In genomic region chr12:86804857-86805256, GRCm38 (mm10) we compare ENCODE assay signal across 8 mouse cellular contexts.
DNase-seq lines count a peak whose midpoint lies in the region; ATAC-seq and TF ChIP-seq lines count a peak whose summit lies in the region.

No protein-coding gene starts in this region.

- H3K27me3 ChIP-seq in heart, adult 2 months (ENCODE audit: control insufficient read depth, insufficient read depth, low read length): no peaks in the 10 kb centered on the region
- H3K27me3 ChIP-seq in lung, embryonic 15.5 days: no peaks in the 10 kb centered on the region
- H3K27me3 ChIP-seq in hindbrain, embryonic 16.5 days (replicated peaks; ENCODE audit: control insufficient read depth, insufficient read depth, low read length): no peaks in the 10 kb centered on the region
- H3K27me3 ChIP-seq in stomach, embryonic 14.5 days (ENCODE audit: control insufficient read depth, insufficient read depth, low read length): no peaks in the 10 kb centered on the region

- 0 out of 2 replicates have a peak, but pooled peaks cover 3% of the 10 kb centered on the region for H3K36me3 ChIP-seq in heart, adult 2 months (ENCODE audit: control insufficient read depth, insufficient read depth, low read length)
- no peaks in the 10 kb centered on the region for H3K36me3 ChIP-seq in lung, embryonic 15.5 days
- no peaks in the 10 kb centered on the region for H3K36me3 ChIP-seq in hindbrain, embryonic 16.5 days (ENCODE audit: control insufficient read depth, insufficient read depth, low read length)
- no peaks in the 10 kb centered on the region for H3K36me3 ChIP-seq in stomach, embryonic 14.5 days (ENCODE audit: control insufficient read depth, insufficient read depth, low read length)

- H3K9ac ChIP-seq in heart, adult 2 months (ENCODE audit: low read depth, low read length): no peak overlapping the region
- no peak overlapping the region for H3K9ac ChIP-seq in lung, embryonic 15.5 days
- no peak overlapping the region for H3K9ac ChIP-seq in hindbrain, embryonic 16.5 days (ENCODE audit: low read depth, low read length)
- H3K9ac ChIP-seq in stomach, embryonic 14.5 days (replicated peaks; ENCODE audit: low read depth, low read length): no peak overlapping the region

- H3K4me3 ChIP-seq in heart, adult 2 months: no peak overlapping the region
- no peak overlapping the region for H3K4me3 ChIP-seq in lung, embryonic 15.5 days
- no peak overlapping the region for H3K4me3 ChIP-seq in hindbrain, embryonic 16.5 days (ENCODE audit: low read length)
- no peak overlapping the region for H3K4me3 ChIP-seq in stomach, embryonic 14.5 days (ENCODE audit: low read depth, low read length)

- H3K4me2 ChIP-seq in lung, embryonic 15.5 days: no peak overlapping the region
- no peak overlapping the region for H3K4me2 ChIP-seq in hindbrain, embryonic 16.5 days (ENCODE audit: low read length)
- H3K4me2 ChIP-seq in stomach, embryonic 14.5 days (replicated peaks; ENCODE audit: low read depth, low read length): no peak overlapping the region

- no peak for TF ChIP-seq EP300 in heart, adult 2 months (IDR thresholded peaks at IDR 0.05; ENCODE audit: insufficient read depth, low read depth, low read length)

- WGBS in heart, adult 2 months: 63% methylated on average over 2 of the region's 2 CpGs
- WGBS in lung, embryonic 15.5 days: 35% methylated on average over 2 of the region's 2 CpGs
- 79% methylated on average over 2 of the region's 2 CpGs for WGBS in hindbrain, embryonic 16.5 days
- WGBS in stomach, embryonic 14.5 days: 30% methylated on average over 2 of the region's 2 CpGs

- no peaks in the 10 kb centered on the region for H3K79me2 ChIP-seq in heart, adult 2 months (replicated peaks; ENCODE audit: control insufficient read depth, insufficient read depth, low read length)

- intact Hi-C loops in heart, adult 2 months (cut with DNase I): no loop called here

- no peak for ATAC-seq in lung, embryonic 15.5 days (ENCODE audit: borderline replicate concordance, extremely low read depth, low FRiP score, low TSS enrichment)
- no peak for ATAC-seq in hindbrain, embryonic 16.5 days
- ATAC-seq in stomach, embryonic 14.5 days (ENCODE audit: insufficient number of reproducible peaks, insufficient read depth, low FRiP score, low read depth): no peak

- no peak for DNase-seq in heart, adult 2 months
- no peak for DNase-seq in heart, adult 9 months (ENCODE audit: low spot score in 2 of 2)
- no peak for DNase-seq in lung, postnatal 14 days
- no peak for DNase-seq in frontal cortex, postnatal 10 days (ENCODE audit: low spot score in 2 of 2)
- no peak for DNase-seq in yolk sac, embryonic 10.5 days (ENCODE audit: low spot score)

- H3K27ac ChIP-seq in heart, adult 2 months: peak overlapping the region; percentile 54
- H3K27ac ChIP-seq in lung, embryonic 15.5 days: peak overlapping the region; percentile 99
- H3K27ac ChIP-seq in hindbrain, embryonic 16.5 days (ENCODE audit: low read depth, low read length): peak overlapping the region; percentile 91
- H3K27ac ChIP-seq in stomach, embryonic 14.5 days (ENCODE audit: low read length): peak overlapping the region; percentile 78

- TF ChIP-seq POLR2A in heart, adult 2 months (IDR thresholded peaks at IDR 0.05; ENCODE audit: insufficient read depth, low read depth, low read length): no peak

- H3K4me1 ChIP-seq in heart, adult 2 months (ENCODE audit: control insufficient read depth, insufficient read depth, low read length): peaks cover 18% of the 10 kb centered on the region
- peaks cover 83% of the 10 kb centered on the region for H3K4me1 ChIP-seq in lung, embryonic 15.5 days
- H3K4me1 ChIP-seq in hindbrain, embryonic 16.5 days (ENCODE audit: control insufficient read depth, insufficient read depth, low read depth, low read length): peaks cover 85% of the 10 kb centered on the region
- peaks cover 69% of the 10 kb centered on the region for H3K4me1 ChIP-seq in stomach, embryonic 14.5 days (ENCODE audit: control insufficient read depth, insufficient read depth, low read length)

- H3K9me3 ChIP-seq in lung, embryonic 15.5 days: no peaks in the 10 kb centered on the region
- H3K9me3 ChIP-seq in hindbrain, embryonic 16.5 days (ENCODE audit: control insufficient read depth, low read length): no peaks in the 10 kb centered on the region
- no peaks in the 10 kb centered on the region for H3K9me3 ChIP-seq in stomach, embryonic 14.5 days (ENCODE audit: control insufficient read depth, low read depth, low read length)

- TF ChIP-seq CTCF in heart, adult 2 months (IDR thresholded peaks at IDR 0.05): no peak
